Mouse (Mus musculus) liver, embryonic 16.5 days (tissue): ENCODE results near the gene Reck. TPM values are rescaled to one million over a fixed set of nuclear protein-coding genes. Genes with fewer than 3 reads are reported as not detected.

Experiments used
- ATAC-seq: fragments of 200-750 bp; cut with Nextera tagmentation; 2 replicates; pipeline ENCODE4 v1.8.0; 2017; ENCODE audit warnings: low read depth, mild to moderate bottlenecking, moderate number of reproducible peaks, moderate library complexity
- H3K27ac ChIP-seq: fragments of 300-500 bp; sonication (generic); 2 replicates; pipeline ENCODE4 v1.5.1; 2014; ENCODE audit warnings: mild to moderate bottlenecking, low read length
- H3K27me3 ChIP-seq: fragments of 300-500 bp; sonication (generic); 2 replicates; pipeline ENCODE4 v1.6.1; 2014; ENCODE audit warnings: low read depth, low read length, mixed read lengths; ENCODE audit not compliant: control insufficient read depth, insufficient read depth
- H3K36me3 ChIP-seq: fragments of 300-500 bp; sonication (generic); 2 replicates; pipeline ENCODE4 v1.6.1; 2014; ENCODE audit warnings: mild to moderate bottlenecking; ENCODE audit not compliant: control insufficient read depth, insufficient read depth
- H3K4me1 ChIP-seq: fragments of 300-500 bp; sonication (generic); 2 replicates; pipeline ENCODE4 v1.6.1; 2014; ENCODE audit warnings: low read depth, low read length, mixed read lengths; ENCODE audit not compliant: control insufficient read depth
- H3K4me2 ChIP-seq: fragments of 300-500 bp; sonication (generic); 2 replicates; pipeline ENCODE4 v1.6.1; 2014; ENCODE audit warnings: low read depth, low read length, mixed read lengths
- H3K4me3 ChIP-seq: fragments of 300-500 bp; sonication (generic); 2 replicates; pipeline ENCODE4 v1.5.1; 2014; ENCODE audit warnings: low read depth, mild to moderate bottlenecking, low read length
- H3K9ac ChIP-seq: fragments of 300-500 bp; sonication (generic); 2 replicates; pipeline ENCODE4 v1.6.1; 2014; ENCODE audit warnings: low read depth, low read length
- H3K9me3 ChIP-seq: fragments of 300-500 bp; sonication (generic); replicated peaks from 2 replicates; pipeline ENCODE4 v1.6.1; 2016; ENCODE audit warnings: low read length; ENCODE audit not compliant: control insufficient read depth
- WGBS: fragments of 180-500 bp; shearing (Covaris S2); extraction: QIAGEN DNeasy Blood & Tissue Kit; methylation state at CpG from one replicate; pipeline ENCODE4 v1.1.7; 2014; ENCODE audit not compliant: insufficient replicate concordance; 5-methylcytosine and 5-hydroxymethylcytosine counted together
- polyA plus RNA-seq: library from polyadenylated mRNA; unstranded; fragments of >200 nt; fragmentation: Nextera tagmentation; extraction: Ambion mirVana; gene quantifications from 2 replicates; pipeline ENCODE4 v1.2.1, GENCODE M21; 2015

The Reck gene
- polyA plus RNA-seq, 1 experiment from 2014 or later: 2.1 TPM

DNA sequence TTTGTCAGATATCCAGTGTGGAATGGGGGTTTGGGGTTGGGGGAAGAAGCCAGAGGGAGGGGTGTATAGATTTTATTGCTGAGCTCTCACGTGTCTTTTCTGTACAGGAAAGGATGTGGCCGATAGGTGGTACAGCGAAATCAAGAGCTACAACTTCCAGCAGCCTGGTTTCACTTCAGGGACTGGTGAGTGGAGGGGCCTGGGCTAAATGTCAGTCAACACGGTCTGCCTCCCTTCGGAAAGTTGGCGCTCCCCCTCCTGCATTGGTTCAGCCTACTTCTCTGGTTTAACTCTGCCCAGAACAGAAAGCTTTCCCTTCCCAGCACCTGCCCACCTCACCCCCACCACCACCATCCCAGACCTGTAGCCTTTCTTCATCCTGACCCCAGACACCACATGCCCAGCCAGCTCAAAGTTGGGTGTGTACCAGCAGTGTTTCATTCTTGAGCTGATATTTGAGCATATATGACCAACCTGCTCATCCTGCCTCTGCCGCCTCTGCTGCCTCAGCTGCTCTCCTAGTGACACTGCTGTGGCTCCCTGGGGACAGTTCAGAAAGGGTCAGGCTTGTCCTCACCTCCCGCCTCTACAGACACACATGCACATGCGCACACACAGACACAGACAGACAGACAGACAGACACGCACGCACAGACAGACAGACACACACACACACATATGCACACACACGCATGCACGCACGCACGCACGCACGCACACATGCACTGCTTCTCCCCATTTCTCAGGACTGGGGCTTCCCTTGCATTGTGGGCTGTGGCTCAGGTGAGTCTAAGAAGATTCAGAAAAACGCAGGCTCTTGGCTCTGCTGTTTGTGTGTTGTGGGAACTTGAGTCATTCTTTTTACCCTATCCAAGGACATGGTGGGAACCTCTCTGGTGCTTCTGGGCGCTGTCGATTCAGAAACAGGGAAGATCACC lies 95.3 kb downstream of the Reck start:
- no peaks in the 10 kb centered on the region; the same call in 1 of the 2 replicates for H3K36me3 ChIP-seq
- H3K4me3 ChIP-seq: no peak overlapping the region
- WGBS: 86% methylated on average over 20 of the region's 20 CpGs
- no peak overlapping the region for H3K9ac ChIP-seq
- H3K4me1 ChIP-seq: peaks cover 64% of the 10 kb centered on the region
- no peaks in the 10 kb centered on the region for H3K9me3 ChIP-seq
- H3K4me2 ChIP-seq: no peak overlapping the region
- no peak overlapping the region for H3K27ac ChIP-seq
- ATAC-seq: no peak
- H3K27me3 ChIP-seq: no peaks in the 10 kb centered on the region

DNA sequence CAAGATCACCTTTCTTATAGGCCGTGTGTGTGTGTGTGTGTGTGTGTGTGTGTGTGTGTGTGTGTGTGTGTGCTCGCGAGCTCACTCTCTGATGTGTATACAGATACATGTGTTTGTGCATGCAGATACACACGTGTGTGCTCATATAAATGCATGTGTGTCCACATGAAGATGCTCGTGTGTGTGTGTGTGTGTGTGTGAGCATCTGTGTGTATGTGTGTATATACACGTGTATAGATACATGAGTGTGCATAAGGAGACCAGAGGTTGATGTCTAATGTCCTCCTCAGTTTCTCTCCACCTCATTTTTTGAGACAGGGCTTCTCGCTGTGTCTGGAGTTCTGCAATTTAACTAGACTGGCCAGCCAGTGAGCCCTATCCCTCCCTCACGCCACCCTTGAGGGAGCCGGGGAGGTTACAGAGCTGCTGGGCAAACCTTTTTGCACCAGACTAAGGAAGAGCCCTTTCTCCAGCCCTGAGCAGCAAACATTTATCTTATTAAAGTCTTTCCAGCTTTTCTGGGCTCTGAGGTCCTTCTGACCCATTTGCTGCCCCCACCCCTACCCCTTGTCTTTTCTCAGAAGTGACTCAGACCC lies 96.3 kb downstream of the Reck start:
- no peak for ATAC-seq

DNA sequence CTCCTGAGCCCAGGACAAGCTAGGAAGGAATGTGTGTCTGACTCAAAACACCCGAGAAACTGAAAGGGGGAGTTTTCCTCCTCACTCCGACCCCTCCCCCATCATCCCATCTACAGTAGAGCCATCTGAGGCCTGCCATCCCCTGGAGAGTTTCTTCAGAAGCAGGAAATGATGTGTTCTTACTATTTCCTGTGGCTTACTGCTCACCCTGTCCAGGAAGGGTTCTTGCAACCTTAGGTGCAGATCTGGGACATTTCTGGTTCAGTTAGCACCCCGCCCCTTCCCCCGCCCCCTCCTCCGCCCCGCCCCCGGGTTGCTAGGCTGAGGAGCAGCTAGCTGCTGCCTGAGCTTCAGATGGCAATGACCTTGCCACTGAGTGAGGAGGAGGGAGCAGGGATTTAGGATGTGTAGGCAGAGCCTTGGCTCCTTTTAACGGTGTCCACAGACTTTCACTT lies 96.8 kb downstream of the Reck start:
- H3K27me3 ChIP-seq: no peaks in the 10 kb centered on the region
- peaks cover 50% of the 10 kb centered on the region for H3K4me1 ChIP-seq
- H3K4me3 ChIP-seq: no peak overlapping the region
- H3K36me3 ChIP-seq: peaks cover 1% of the 10 kb centered on the region; the same call in 1 of the 2 replicates
- 2% methylated on average over 8 of the region's 8 CpGs for WGBS
- H3K9me3 ChIP-seq: no peaks in the 10 kb centered on the region
- peak overlapping the region; percentile 79 for H3K27ac ChIP-seq
- peak overlapping the region; percentile 12; the same call in 1 of the 2 replicates for H3K4me2 ChIP-seq
- peak; percentile 61 for ATAC-seq
- H3K9ac ChIP-seq: no peak overlapping the region

More for the DNA sequence above, 96.3 kb downstream of the Reck start:
- peaks cover 55% of the 10 kb centered on the region for H3K4me1 ChIP-seq
- no peak overlapping the region for H3K4me3 ChIP-seq
- H3K4me2 ChIP-seq: peak overlapping the region; percentile 12; the same call in 1 of the 2 replicates
- H3K9ac ChIP-seq: peak overlapping the region; percentile 24; the same call in 1 of the 2 replicates
- no peaks in the 10 kb centered on the region; the same call in 1 of the 2 replicates for H3K36me3 ChIP-seq
- peak overlapping the region; percentile 79 for H3K27ac ChIP-seq
- 50% methylated on average over 9 of the region's 9 CpGs for WGBS
- H3K9me3 ChIP-seq: no peaks in the 10 kb centered on the region
- H3K27me3 ChIP-seq: no peaks in the 10 kb centered on the region

DNA sequence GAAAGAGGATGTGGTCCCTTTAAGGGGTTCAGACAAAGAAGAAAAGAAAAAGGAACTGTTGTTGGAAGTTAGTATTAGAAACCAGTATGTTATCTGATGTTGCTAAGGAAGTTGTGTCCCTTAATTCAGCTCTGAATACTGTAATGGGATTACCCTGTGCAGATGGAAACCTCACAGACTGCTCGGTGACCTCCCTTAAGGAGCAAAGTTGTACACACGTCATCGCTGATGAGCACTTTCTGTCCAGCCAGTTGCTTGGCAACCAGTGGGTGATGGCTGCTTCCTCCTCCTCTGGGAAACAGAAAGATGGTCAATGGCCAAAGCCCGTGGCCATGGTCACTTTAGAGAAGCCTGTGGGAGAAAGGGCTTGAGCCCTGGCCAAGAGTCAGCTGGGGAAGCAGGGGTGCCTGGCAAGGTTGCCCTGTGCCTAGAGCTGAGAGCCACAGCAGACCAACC lies 98.2 kb downstream of the Reck start:
- H3K4me2 ChIP-seq: no peak overlapping the region
- H3K4me3 ChIP-seq: no peak overlapping the region
- no peaks in the 10 kb centered on the region for H3K27me3 ChIP-seq
- 21% methylated on average over 4 of the region's 4 CpGs for WGBS
- H3K9ac ChIP-seq: no peak overlapping the region
- no peak for ATAC-seq
- H3K9me3 ChIP-seq: no peaks in the 10 kb centered on the region
- H3K27ac ChIP-seq: peak overlapping the region; percentile 67
- peaks cover 6% of the 10 kb centered on the region; the same call in 1 of the 2 replicates for H3K36me3 ChIP-seq
- peaks cover 41% of the 10 kb centered on the region for H3K4me1 ChIP-seq

DNA sequence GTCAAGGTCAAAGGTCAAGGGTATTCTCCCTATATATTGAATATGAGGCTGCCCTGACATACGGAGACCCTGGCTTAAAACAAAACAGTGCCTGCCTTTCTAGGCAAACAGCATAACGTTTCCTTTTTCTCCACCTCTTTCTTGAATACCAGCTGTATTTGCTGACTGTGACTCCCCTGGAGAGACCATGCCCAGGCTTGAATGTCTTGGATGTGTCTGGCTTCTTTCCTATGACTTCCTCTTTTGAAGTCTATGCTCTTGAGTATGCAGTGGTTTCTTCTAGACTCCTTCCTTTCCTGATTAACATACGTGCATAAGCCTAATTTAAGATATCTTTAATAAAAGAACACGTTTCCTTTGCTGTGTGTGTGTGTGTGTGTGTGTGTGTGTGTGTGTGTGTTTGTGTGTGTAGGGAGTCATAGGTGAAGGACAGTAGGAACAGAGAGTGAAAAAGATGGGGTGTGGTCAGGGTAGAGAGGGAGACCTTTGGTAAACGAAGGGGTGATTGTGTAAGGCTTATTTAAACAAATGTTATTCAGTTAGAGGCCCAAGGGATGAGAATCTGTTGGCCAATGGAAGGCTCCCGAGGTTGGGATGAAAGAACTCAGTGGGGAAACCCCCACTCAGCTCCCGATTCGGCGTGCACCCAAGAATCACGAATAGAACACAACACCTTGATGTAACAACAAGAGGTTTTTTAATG lies 99.7 kb downstream of the Reck start:
- 50% methylated on average over 10 of the region's 10 CpGs for WGBS
- peak; percentile 80 for ATAC-seq
- no peaks in the 10 kb centered on the region for H3K27me3 ChIP-seq
- H3K9me3 ChIP-seq: no peaks in the 10 kb centered on the region
- H3K4me2 ChIP-seq: no peak overlapping the region
- no peak overlapping the region for H3K4me3 ChIP-seq
- peak overlapping the region; percentile 69 for H3K27ac ChIP-seq
- H3K9ac ChIP-seq: no peak overlapping the region
- peaks cover 6% of the 10 kb centered on the region; the same call in 1 of the 2 replicates for H3K36me3 ChIP-seq
- peaks cover 34% of the 10 kb centered on the region for H3K4me1 ChIP-seq

DNA sequence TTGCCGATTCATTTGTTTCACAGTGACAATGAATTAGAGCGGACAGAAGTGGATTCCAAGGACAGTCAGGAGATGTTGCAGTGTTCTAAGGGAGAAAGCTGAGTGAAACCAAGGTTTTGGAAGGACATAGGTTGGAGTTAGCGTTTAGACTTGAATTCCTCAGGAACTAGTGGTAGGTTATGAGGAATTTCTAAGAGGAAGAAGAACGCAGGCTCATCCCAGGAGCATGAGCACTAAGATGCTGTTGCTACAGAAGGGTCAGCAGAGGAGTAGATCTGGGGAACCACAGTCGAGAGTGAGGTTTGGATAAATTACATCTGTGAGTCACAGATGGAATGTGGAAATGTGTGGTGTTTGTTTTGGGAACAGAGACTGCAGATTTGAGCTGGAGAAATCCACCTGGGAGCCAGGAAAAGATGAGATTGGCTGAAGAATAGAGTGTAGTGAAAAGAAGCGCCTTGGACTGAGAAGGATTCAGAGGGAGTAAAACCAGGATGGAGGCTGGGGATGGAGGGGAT lies 101.0 kb downstream of the Reck start:
- H3K4me3 ChIP-seq: no peak overlapping the region
- WGBS: 79% methylated on average over 6 of the region's 6 CpGs
- peaks cover 6% of the 10 kb centered on the region; the same call in 1 of the 2 replicates for H3K36me3 ChIP-seq
- no peaks in the 10 kb centered on the region for H3K9me3 ChIP-seq
- H3K27me3 ChIP-seq: no peaks in the 10 kb centered on the region
- ATAC-seq: no peak
- no peak overlapping the region for H3K4me2 ChIP-seq
- H3K27ac ChIP-seq: no peak overlapping the region
- H3K4me1 ChIP-seq: peaks cover 35% of the 10 kb centered on the region
- H3K9ac ChIP-seq: no peak overlapping the region

DNA sequence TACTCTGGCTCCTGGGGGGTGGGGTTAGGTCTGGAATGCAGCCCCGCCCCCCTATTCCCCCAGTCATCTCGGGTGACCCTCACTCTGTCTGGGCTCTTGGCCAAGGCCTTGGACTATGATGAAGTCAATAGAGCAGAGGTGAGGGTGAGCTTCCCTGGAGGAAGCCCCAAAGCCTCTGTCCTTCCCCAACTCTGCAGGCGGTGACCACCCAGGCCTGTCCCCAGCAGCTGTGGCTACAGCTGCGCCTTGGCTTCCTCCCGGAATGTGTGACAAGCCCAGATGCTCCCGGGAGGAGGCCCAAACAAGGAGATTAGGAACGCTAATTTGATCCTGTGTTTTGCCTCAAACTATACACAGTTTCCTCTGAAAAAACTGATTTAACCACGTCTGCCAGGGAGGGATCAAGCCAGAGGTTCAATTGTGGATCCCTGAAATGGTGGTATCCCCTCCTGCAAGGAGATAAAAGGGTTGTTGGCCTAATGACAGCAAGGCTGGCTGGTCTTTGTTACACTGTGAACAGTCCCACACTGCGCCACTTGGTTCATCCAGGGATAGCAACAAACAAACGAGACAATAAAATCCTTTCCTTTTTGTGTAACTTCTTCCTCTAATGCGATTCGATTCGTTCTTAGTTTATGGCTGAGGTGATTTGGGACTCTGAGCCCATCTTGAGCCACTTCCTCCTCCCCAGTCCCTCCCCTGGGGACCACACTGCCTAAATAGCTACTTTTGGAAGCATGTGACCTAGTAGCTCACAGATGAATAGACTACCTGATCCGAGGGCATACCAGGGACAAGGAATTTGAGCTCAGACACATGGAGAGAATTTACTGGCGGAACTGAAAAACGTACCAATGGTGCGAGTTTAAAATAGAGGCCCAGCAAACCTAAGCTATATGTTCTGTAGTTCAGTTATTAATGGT lies 103.5 kb downstream of the Reck start:
- H3K4me3 ChIP-seq: no peak overlapping the region
- peak; percentile 45 for ATAC-seq
- no peak overlapping the region; the same call in none of the 2 replicates for H3K27ac ChIP-seq
- no peaks in the 10 kb centered on the region for H3K9me3 ChIP-seq
- WGBS: 59% methylated on average over 17 of the region's 17 CpGs
- H3K27me3 ChIP-seq: no peaks in the 10 kb centered on the region
- H3K4me1 ChIP-seq: peaks cover 27% of the 10 kb centered on the region
- H3K4me2 ChIP-seq: no peak overlapping the region
- peaks cover 6% of the 10 kb centered on the region; the same call in 1 of the 2 replicates for H3K36me3 ChIP-seq
- no peak overlapping the region for H3K9ac ChIP-seq

DNA sequence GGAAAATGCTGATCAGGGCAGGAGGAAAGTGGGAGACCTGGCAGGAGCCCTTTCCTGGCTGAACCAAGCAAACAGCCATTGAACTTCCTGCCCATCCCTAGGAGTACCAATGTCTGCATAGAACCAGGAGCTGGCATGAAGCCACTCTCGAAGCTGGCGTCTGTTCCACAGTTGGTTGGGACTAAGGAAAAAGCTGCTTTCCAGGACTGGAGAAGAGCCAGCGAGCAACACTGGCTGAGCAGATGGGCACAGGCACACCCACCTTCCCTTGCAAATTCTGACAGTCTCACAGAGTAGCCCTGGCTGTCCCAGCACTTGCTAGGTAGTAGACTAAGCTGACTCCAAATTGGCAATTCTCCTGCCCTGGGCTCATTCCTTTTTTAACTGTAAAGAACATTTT lies 104.4 kb downstream of the Reck start:
- WGBS: 82% methylated on average over 3 of the region's 3 CpGs
- Histone ChIP-seq H3K27me3 (no peaks in the 10 kb centered on the region), H3K9me3 (no peaks in the 10 kb centered on the region), H3K4me1 (peaks cover 19% of the 10 kb centered on the region), H3K9ac (no peak overlapping the region), H3K4me3 (no peak overlapping the region), H3K27ac (no peak overlapping the region), H3K36me3 (peaks cover 6% of the 10 kb centered on the region; the same call in 1 of the 2 replicates), H3K4me2 (no peak overlapping the region)
- no peak for ATAC-seq
